Mouse (Mus musculus) B cell, adult 2 months (primary cell): ENCODE data around the gene Cd93.

Experiments used
- DNase-seq, 2 experiments: peaks; one replicate each; pipeline ENCODE4 v3.0.0; 2022

The Cd93 gene

GRCm38 (mm10) chr2:148441421-148441820, 1.9 kb downstream of the Cd93 start:
- peak; percentile 19 to 25 for DNase-seq

- no peak for DNase-seq
These were observed 3.6 kb downstream of the Cd93 start for GRCm38 (mm10) chr2:148439691-148440276.

GRCm38 (mm10) chr2:148436285-148436684, 7.1 kb downstream of the Cd93 start:
- no peak for DNase-seq

- DNase-seq, result no peak
These were observed 11.0 kb downstream of the Cd93 start for GRCm38 (mm10) chr2:148432346-148432745.

- DNase-seq, result no peak
These were observed 12.4 kb downstream of the Cd93 start for GRCm38 (mm10) chr2:148430941-148431340.

GRCm38 (mm10) chr2:148429001-148429505, 14.3 kb downstream of the Cd93 start:
- no peak for DNase-seq

- no peak for DNase-seq
These were observed 14.8 kb downstream of the Cd93 start for GRCm38 (mm10) chr2:148428523-148428922.

- DNase-seq, result no peak
These were observed 15.8 kb downstream of the Cd93 start for GRCm38 (mm10) chr2:148427553-148427952.

- DNase-seq, result peak; percentile 34 to 44
These were observed 17.5 kb downstream of the Cd93 start for GRCm38 (mm10) chr2:148425709-148426382.

- no peak for DNase-seq
These were observed 21.7 kb downstream of the Cd93 start for GRCm38 (mm10) chr2:148421706-148422105.

- no peak for DNase-seq
These were observed 22.3 kb downstream of the Cd93 start for GRCm38 (mm10) chr2:148421112-148421511.

- DNase-seq, result no peak
These were observed 23.6 kb downstream of the Cd93 start for GRCm38 (mm10) chr2:148419776-148420175.

GRCm38 (mm10) chr2:148419151-148419550, 24.2 kb downstream of the Cd93 start:
- no peak for DNase-seq

GRCm38 (mm10) chr2:148409821-148410220, 33.5 kb downstream of the Cd93 start:
- no peak for DNase-seq

GRCm38 (mm10) chr2:148409141-148409540, 34.2 kb downstream of the Cd93 start:
- DNase-seq, result peak; percentile 89 to 90

GRCm38 (mm10) chr2:148408761-148409120, 34.6 kb downstream of the Cd93 start:
- no peak for DNase-seq

- peak; percentile 61 to 66 for DNase-seq
These were observed 35.2 kb downstream of the Cd93 start, which contains the start of gene Thbd for GRCm38 (mm10) chr2:148407870-148408760. Thbd (minus strand) TSS chr2:148408188.

- DNase-seq, result peak; percentile 65 to 70
These were observed 36.1 kb downstream of the Cd93 start for GRCm38 (mm10) chr2:148406971-148407869.

- DNase-seq, result peak; percentile 69 to 73
These were observed 37.0 kb downstream of the Cd93 start for GRCm38 (mm10) chr2:148406160-148406970.

- no peak for DNase-seq
These were observed 38.5 kb downstream of the Cd93 start for GRCm38 (mm10) chr2:148404906-148405305.

- no peak for DNase-seq
These were observed 41.1 kb downstream of the Cd93 start for GRCm38 (mm10) chr2:148402227-148402626.
